Mouse (Mus musculus): Measurements from ENCODE around the gene Igsf9. TPM values are rescaled to one million over a fixed set of nuclear protein-coding genes. Genes with fewer than 3 reads are reported as not detected.
A peak's percentile ranks its signal among the peaks of the same experiment; 100 is the strongest.

Gene Igsf9
- polyA plus RNA-seq, 1 experiment from 2014 or later: 20.4 TPM

GRCm38 (mm10) chr1:172486651-172487050, 5.1 kb downstream of the Igsf9 start:
- Histone ChIP-seq H3K27ac (ENCODE audit: low read length) (no peak overlapping the region), H3K4me1 (replicated peaks; ENCODE audit: control insufficient read depth, insufficient read depth, low read length) (peaks cover 27% of the 10 kb centered on the region), H3K4me2 (ENCODE audit: low read depth, low read length) (no peak overlapping the region), H3K27me3 (ENCODE audit: control insufficient read depth, insufficient read depth, low read depth, low read length) (no peaks in the 10 kb centered on the region), H3K4me3 (ENCODE audit: low read length) (no peak overlapping the region), H3K36me3 (ENCODE audit: control insufficient read depth, insufficient read depth, low read length) (no peaks in the 10 kb centered on the region), H3K9ac (ENCODE audit: low read length) (no peak overlapping the region), H3K9me3 (ENCODE audit: control insufficient read depth, low read length) (no peaks in the 10 kb centered on the region)
- ATAC-seq (ENCODE audit: low read depth): no peak
- WGBS: 84% methylated on average over 5 of the region's 5 CpGs

GRCm38 (mm10) chr1:172487859-172488258, 6.3 kb downstream of the Igsf9 start:
- no peaks in the 10 kb centered on the region for H3K27me3 ChIP-seq (ENCODE audit: control insufficient read depth, insufficient read depth, low read depth, low read length)
- H3K9me3 ChIP-seq (ENCODE audit: control insufficient read depth, low read length): no peaks in the 10 kb centered on the region
- no peak overlapping the region for H3K4me3 ChIP-seq (ENCODE audit: low read length)
- H3K27ac ChIP-seq (ENCODE audit: low read length): no peak overlapping the region
- H3K36me3 ChIP-seq (ENCODE audit: control insufficient read depth, insufficient read depth, low read length): no peaks in the 10 kb centered on the region
- no peak overlapping the region for H3K4me2 ChIP-seq (ENCODE audit: low read depth, low read length)
- no peak overlapping the region for H3K9ac ChIP-seq (ENCODE audit: low read length)
- ATAC-seq (ENCODE audit: low read depth): no peak
- WGBS: 76% methylated on average over 4 of the region's 4 CpGs
- peaks cover 20% of the 10 kb centered on the region for H3K4me1 ChIP-seq (replicated peaks; ENCODE audit: control insufficient read depth, insufficient read depth, low read length)

- Histone ChIP-seq H3K9me3 (ENCODE audit: control insufficient read depth, low read length) (no peaks in the 10 kb centered on the region), H3K36me3 (ENCODE audit: control insufficient read depth, insufficient read depth, low read length) (no peaks in the 10 kb centered on the region), H3K4me1 (replicated peaks; ENCODE audit: control insufficient read depth, insufficient read depth, low read length) (peaks cover 12% of the 10 kb centered on the region), H3K27ac (ENCODE audit: low read length) (no peak overlapping the region), H3K9ac (ENCODE audit: low read length) (no peak overlapping the region), H3K4me2 (ENCODE audit: low read depth, low read length) (no peak overlapping the region), H3K4me3 (ENCODE audit: low read length) (no peak overlapping the region), H3K27me3 (ENCODE audit: control insufficient read depth, insufficient read depth, low read depth, low read length) (no peaks in the 10 kb centered on the region)
- ATAC-seq (ENCODE audit: low read depth): no peak
- WGBS: 79% methylated on average over 7 of the region's 7 CpGs
Measured at GRCm38 (mm10) chr1:172488831-172489230, 7.2 kb downstream of the Igsf9 start.

- WGBS: 50% methylated on average over 12 of the region's 12 CpGs
- Histone ChIP-seq H3K9me3 (ENCODE audit: control insufficient read depth, low read length) (no peaks in the 10 kb centered on the region), H3K4me3 (ENCODE audit: low read length) (peak overlapping the region; percentile 42; the same call in 1 of the 2 replicates), H3K4me2 (ENCODE audit: low read depth, low read length) (peak overlapping the region; percentile 61), H3K9ac (ENCODE audit: low read length) (peak overlapping the region; percentile 53), H3K27ac (ENCODE audit: low read length) (no peak overlapping the region), H3K4me1 (replicated peaks; ENCODE audit: control insufficient read depth, insufficient read depth, low read length) (peaks cover 5% of the 10 kb centered on the region), H3K36me3 (ENCODE audit: control insufficient read depth, insufficient read depth, low read length) (no peaks in the 10 kb centered on the region), H3K27me3 (ENCODE audit: control insufficient read depth, insufficient read depth, low read depth, low read length) (no peaks in the 10 kb centered on the region)
- peak; percentile 41 for ATAC-seq (ENCODE audit: low read depth)
Measured at GRCm38 (mm10) chr1:172489585-172490250, 8.1 kb downstream of the Igsf9 start.

GRCm38 (mm10) chr1:172490261-172490661, 8.7 kb downstream of the Igsf9 start:
- H3K27ac ChIP-seq (ENCODE audit: low read length): no peak overlapping the region
- WGBS: 7% methylated on average over 10 of the region's 10 CpGs
- H3K4me3 ChIP-seq (ENCODE audit: low read length): peak overlapping the region; percentile 42
- H3K36me3 ChIP-seq (ENCODE audit: control insufficient read depth, insufficient read depth, low read length): no peaks in the 10 kb centered on the region
- ATAC-seq (ENCODE audit: low read depth): peak; percentile 70
- H3K9me3 ChIP-seq (ENCODE audit: control insufficient read depth, low read length): no peaks in the 10 kb centered on the region
- peak overlapping the region; percentile 53 for H3K9ac ChIP-seq (ENCODE audit: low read length)
- H3K4me1 ChIP-seq (replicated peaks; ENCODE audit: control insufficient read depth, insufficient read depth, low read length): peaks cover 4% of the 10 kb centered on the region
- no peaks in the 10 kb centered on the region for H3K27me3 ChIP-seq (ENCODE audit: control insufficient read depth, insufficient read depth, low read depth, low read length)
- H3K4me2 ChIP-seq (ENCODE audit: low read depth, low read length): peak overlapping the region; percentile 61

GRCm38 (mm10) chr1:172492047-172492446, 10.5 kb downstream of the Igsf9 start:
- no peak overlapping the region for H3K4me2 ChIP-seq (ENCODE audit: low read depth, low read length)
- no peaks in the 10 kb centered on the region for H3K9me3 ChIP-seq (ENCODE audit: control insufficient read depth, low read length)
- no peak for ATAC-seq (ENCODE audit: low read depth)
- no peak overlapping the region for H3K27ac ChIP-seq (ENCODE audit: low read length)
- H3K4me3 ChIP-seq (ENCODE audit: low read length): no peak overlapping the region
- WGBS: 91% methylated on average over 8 of the region's 8 CpGs
- H3K36me3 ChIP-seq (ENCODE audit: control insufficient read depth, insufficient read depth, low read length): no peaks in the 10 kb centered on the region
- no peak overlapping the region for H3K9ac ChIP-seq (ENCODE audit: low read length)
- no peaks in the 10 kb centered on the region for H3K27me3 ChIP-seq (ENCODE audit: control insufficient read depth, insufficient read depth, low read depth, low read length)
- H3K4me1 ChIP-seq (replicated peaks; ENCODE audit: control insufficient read depth, insufficient read depth, low read length): no peaks in the 10 kb centered on the region; the same call in 1 of the 2 replicates

- no peaks in the 10 kb centered on the region for H3K9me3 ChIP-seq (ENCODE audit: control insufficient read depth, low read length)
- no peaks in the 10 kb centered on the region for H3K36me3 ChIP-seq (ENCODE audit: control insufficient read depth, insufficient read depth, low read length)
- no peak overlapping the region for H3K9ac ChIP-seq (ENCODE audit: low read length)
- H3K27ac ChIP-seq (ENCODE audit: low read length): no peak overlapping the region
- no peaks in the 10 kb centered on the region for H3K27me3 ChIP-seq (ENCODE audit: control insufficient read depth, insufficient read depth, low read depth, low read length)
- ATAC-seq (ENCODE audit: low read depth): no peak
- H3K4me3 ChIP-seq (ENCODE audit: low read length): no peak overlapping the region
- no peak overlapping the region for H3K4me2 ChIP-seq (ENCODE audit: low read depth, low read length)
- no peaks in the 10 kb centered on the region; the same call in 1 of the 2 replicates for H3K4me1 ChIP-seq (replicated peaks; ENCODE audit: control insufficient read depth, insufficient read depth, low read length)
- WGBS: 53% methylated on average over 6 of the region's 6 CpGs
Measured at GRCm38 (mm10) chr1:172493516-172493915, 11.9 kb downstream of the Igsf9 start.

- Histone ChIP-seq H3K36me3 (ENCODE audit: control insufficient read depth, insufficient read depth, low read length) (no peaks in the 10 kb centered on the region), H3K27me3 (ENCODE audit: control insufficient read depth, insufficient read depth, low read depth, low read length) (no peaks in the 10 kb centered on the region), H3K4me2 (ENCODE audit: low read depth, low read length) (no peak overlapping the region), H3K9ac (ENCODE audit: low read length) (no peak overlapping the region), H3K4me3 (ENCODE audit: low read length) (no peak overlapping the region), H3K4me1 (replicated peaks; ENCODE audit: control insufficient read depth, insufficient read depth, low read length) (peaks cover 5% of the 10 kb centered on the region), H3K9me3 (ENCODE audit: control insufficient read depth, low read length) (no peaks in the 10 kb centered on the region), H3K27ac (ENCODE audit: low read length) (no peak overlapping the region)
- no peak for ATAC-seq (ENCODE audit: low read depth)
- 76% methylated on average over 17 of the region's 17 CpGs for WGBS
Measured at GRCm38 (mm10) chr1:172496030-172496429, 14.4 kb downstream of the Igsf9 start.

- Histone ChIP-seq H3K9me3 (ENCODE audit: control insufficient read depth, low read length) (no peaks in the 10 kb centered on the region), H3K27ac (ENCODE audit: low read length) (no peak overlapping the region)
- no peak for ATAC-seq (ENCODE audit: low read depth)
Measured at GRCm38 (mm10) chr1:172497428-172497827, 15.8 kb downstream of the Igsf9 start.

More at GRCm38 (mm10) chr1:172497428-172497827, 15.8 kb downstream of the Igsf9 start:
- WGBS: 77% methylated on average over 10 of the region's 10 CpGs
- Histone ChIP-seq H3K4me3 (ENCODE audit: low read length) (no peak overlapping the region), H3K4me2 (ENCODE audit: low read depth, low read length) (no peak overlapping the region), H3K4me1 (replicated peaks; ENCODE audit: control insufficient read depth, insufficient read depth, low read length) (peaks cover 13% of the 10 kb centered on the region), H3K9ac (ENCODE audit: low read length) (no peak overlapping the region), H3K27me3 (ENCODE audit: control insufficient read depth, insufficient read depth, low read depth, low read length) (no peaks in the 10 kb centered on the region), H3K36me3 (ENCODE audit: control insufficient read depth, insufficient read depth, low read length) (no peaks in the 10 kb centered on the region)

Data from lung, embryonic 16.5 days (tissue).